Mouse (Mus musculus) heart, embryonic 12.5 days (tissue): ENCODE results near the gene Cd44. TPM values are rescaled to one million over a fixed set of nuclear protein-coding genes. Genes with fewer than 3 reads are reported as not detected.

Source experiments
- ATAC-seq: fragments of 200-750 bp; cut with Nextera tagmentation; 2 replicates; pipeline ENCODE4 v1.8.0; 2017; ENCODE audit warnings: moderate TSS enrichment, moderate library complexity; ENCODE audit not compliant: insufficient number of reproducible peaks, low FRiP score
- H3K27ac ChIP-seq: fragments of 300-500 bp; sonication (generic); 2 replicates; pipeline ENCODE4 v1.5.1; 2016; ENCODE audit warnings: mild to moderate bottlenecking, moderate library complexity; ENCODE audit not compliant: poor library complexity, severe bottlenecking
- H3K27me3 ChIP-seq: fragments of 300-500 bp; sonication (generic); replicated peaks from 2 replicates; pipeline ENCODE4 v1.6.1; 2016; ENCODE audit warnings: mild to moderate bottlenecking, moderate library complexity
- H3K36me3 ChIP-seq: fragments of 300-500 bp; sonication (generic); 2 replicates; pipeline ENCODE4 v1.6.1; 2016; ENCODE audit warnings: mild to moderate bottlenecking, moderate library complexity
- H3K4me1 ChIP-seq: fragments of 300-500 bp; sonication (generic); replicated peaks from 2 replicates; pipeline ENCODE4 v1.6.1; 2016; ENCODE audit warnings: mild to moderate bottlenecking
- H3K4me2 ChIP-seq: fragments of 300-500 bp; sonication (generic); 2 replicates; pipeline ENCODE4 v1.6.1; 2016; ENCODE audit warnings: mild to moderate bottlenecking, moderate library complexity
- H3K4me3 ChIP-seq: fragments of 300-500 bp; sonication (generic); 2 replicates; pipeline ENCODE4 v1.5.1; 2016; ENCODE audit warnings: mild to moderate bottlenecking
- H3K9ac ChIP-seq: fragments of 300-500 bp; sonication (generic); 2 replicates; pipeline ENCODE4 v1.6.1; 2016; ENCODE audit warnings: mild to moderate bottlenecking, moderate library complexity
- H3K9me3 ChIP-seq: fragments of 300-500 bp; sonication (generic); replicated peaks from 2 replicates; pipeline ENCODE4 v1.6.1; 2016; ENCODE audit warnings: mild to moderate bottlenecking, moderate library complexity
- WGBS: fragments of 180-500 bp; shearing (Covaris S2); methylation state at CpG from one replicate; pipeline ENCODE4 v1.1.7; 2016; 5-methylcytosine and 5-hydroxymethylcytosine counted together
- polyA plus RNA-seq: library from polyadenylated mRNA; unstranded; fragments of >200 nt; fragmentation: Nextera tagmentation; extraction: Ambion mirVana; gene quantifications from 2 replicates; pipeline ENCODE4 v1.2.1, GENCODE M21; 2016

Cd44 gene
- polyA plus RNA-seq, 1 experiment from 2014 or later, result 30.2 TPM

DNA sequence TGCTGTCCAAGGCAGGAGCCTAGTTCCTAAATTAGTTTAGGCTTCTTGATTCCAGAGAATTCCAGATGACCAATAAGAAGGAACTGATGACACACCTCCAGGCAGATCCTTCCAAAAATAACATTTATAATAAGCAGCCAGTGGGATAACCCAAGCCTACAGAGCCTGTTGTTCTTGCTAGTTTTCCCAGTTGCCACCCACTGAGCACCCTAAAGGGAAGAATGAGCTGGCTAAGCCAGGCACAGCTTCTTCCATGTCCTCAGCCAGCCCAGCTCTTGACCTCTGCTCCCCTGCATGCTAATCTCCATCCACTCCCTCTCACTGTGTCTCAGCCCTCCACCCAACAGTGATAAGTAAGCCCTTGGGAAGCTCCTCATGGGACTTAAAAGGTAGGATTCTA is 51.4 kb downstream of the Cd44 start:
- Histone ChIP-seq H3K4me3 (no peak overlapping the region), H3K27ac (no peak overlapping the region), H3K36me3 (peaks cover 29% of the 10 kb centered on the region), H3K4me1 (peaks cover 29% of the 10 kb centered on the region), H3K9me3 (no peaks in the 10 kb centered on the region), H3K27me3 (no peaks in the 10 kb centered on the region), H3K9ac (no peak overlapping the region), H3K4me2 (no peak overlapping the region)
- ATAC-seq, result no peak

GRCm38 (mm10) chr2:102848811-102849433 is 52.5 kb downstream of the Cd44 start:
- Histone ChIP-seq H3K27ac (no peak overlapping the region), H3K4me2 (no peak overlapping the region), H3K4me3 (no peak overlapping the region), H3K36me3 (peaks cover 20% of the 10 kb centered on the region), H3K27me3 (no peaks in the 10 kb centered on the region), H3K9ac (no peak overlapping the region), H3K9me3 (no peaks in the 10 kb centered on the region), H3K4me1 (peaks cover 29% of the 10 kb centered on the region)
- WGBS, result 66% methylated on average over 5 of the region's 5 CpGs
- ATAC-seq, result no peak

DNA sequence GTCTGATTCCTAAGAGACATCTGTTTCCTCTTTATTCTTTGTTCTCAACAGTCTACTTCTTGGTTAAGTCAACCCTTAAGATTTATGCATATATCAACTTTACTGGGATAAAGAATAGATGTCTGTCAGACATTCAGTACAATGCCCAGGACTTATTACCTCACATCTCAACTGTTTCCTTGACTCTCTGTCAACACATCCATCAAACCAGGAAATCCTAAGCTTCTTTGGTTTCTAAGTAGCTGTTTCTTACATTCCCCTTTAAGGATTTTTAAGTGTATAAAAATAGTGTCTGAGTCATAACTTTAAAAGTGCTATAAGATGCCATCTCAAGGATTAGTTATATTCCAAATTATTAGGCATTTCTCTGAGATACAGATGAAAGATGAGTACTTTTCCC is 60.2 kb downstream of the Cd44 start:
- H3K9ac ChIP-seq, result no peak overlapping the region
- H3K27me3 ChIP-seq, result no peaks in the 10 kb centered on the region
- no peaks in the 10 kb centered on the region for H3K9me3 ChIP-seq
- no peaks in the 10 kb centered on the region for H3K4me1 ChIP-seq
- no peak for ATAC-seq
- H3K36me3 ChIP-seq, result peaks cover 14% of the 10 kb centered on the region
- H3K4me2 ChIP-seq, result no peak overlapping the region
- H3K4me3 ChIP-seq, result no peak overlapping the region
- no peak overlapping the region for H3K27ac ChIP-seq

GRCm38 (mm10) chr2:102838179-102838578 is 63.3 kb downstream of the Cd44 start:
- ATAC-seq, result no peak
- H3K4me1 ChIP-seq, result no peaks in the 10 kb centered on the region
- peaks cover 14% of the 10 kb centered on the region for H3K36me3 ChIP-seq
- no peak overlapping the region for H3K9ac ChIP-seq
- no peak overlapping the region for H3K4me2 ChIP-seq
- no peaks in the 10 kb centered on the region for H3K27me3 ChIP-seq
- no peaks in the 10 kb centered on the region for H3K9me3 ChIP-seq
- no peak overlapping the region for H3K4me3 ChIP-seq
- no peak overlapping the region for H3K27ac ChIP-seq
- 92% methylated on average over 7 of the region's 7 CpGs for WGBS

GRCm38 (mm10) chr2:102831547-102831946 is 69.9 kb downstream of the Cd44 start:
- Histone ChIP-seq H3K9ac (no peak overlapping the region), H3K9me3 (no peaks in the 10 kb centered on the region), H3K4me1 (no peaks in the 10 kb centered on the region), H3K4me3 (no peak overlapping the region), H3K27me3 (no peaks in the 10 kb centered on the region), H3K36me3 (peaks cover 13% of the 10 kb centered on the region), H3K27ac (no peak overlapping the region), H3K4me2 (no peak overlapping the region)
- no peak for ATAC-seq

DNA sequence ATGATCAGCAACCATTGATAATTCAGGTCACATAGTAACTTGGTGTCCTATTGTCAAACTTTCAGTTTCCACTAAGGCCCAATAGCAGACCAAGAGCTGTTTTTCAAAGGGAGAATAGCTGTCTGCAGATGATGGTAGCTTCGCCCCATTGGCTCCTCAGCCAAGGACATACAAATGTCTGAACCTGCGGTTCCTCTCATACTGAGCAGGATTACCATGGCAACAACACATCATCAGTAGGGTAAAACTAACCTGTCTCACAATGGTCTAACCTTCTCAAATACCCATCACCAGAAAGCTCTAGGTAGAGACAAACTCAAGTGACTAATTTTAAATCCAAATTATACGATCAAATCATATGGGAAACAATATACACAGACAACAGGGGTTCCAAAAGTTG is 72.3 kb downstream of the Cd44 start:
- Histone ChIP-seq H3K27me3 (no peaks in the 10 kb centered on the region), H3K9ac (no peak overlapping the region), H3K9me3 (no peaks in the 10 kb centered on the region), H3K4me2 (no peak overlapping the region), H3K4me3 (no peak overlapping the region), H3K36me3 (peaks cover 22% of the 10 kb centered on the region), H3K4me1 (no peaks in the 10 kb centered on the region), H3K27ac (no peak overlapping the region)
- 85% methylated on average over 3 of the region's 3 CpGs for WGBS
- peak; percentile 85 for ATAC-seq

- Histone ChIP-seq H3K36me3 (peaks cover 30% of the 10 kb centered on the region), H3K9ac (no peak overlapping the region), H3K4me1 (no peaks in the 10 kb centered on the region), H3K4me3 (no peak overlapping the region), H3K4me2 (no peak overlapping the region), H3K27me3 (no peaks in the 10 kb centered on the region), H3K27ac (no peak overlapping the region), H3K9me3 (no peaks in the 10 kb centered on the region)
- 93% methylated on average over 7 of the region's 7 CpGs for WGBS
- no peak for ATAC-seq
Observed at GRCm38 (mm10) chr2:102828381-102828780, 73.1 kb downstream of the Cd44 start.

- ATAC-seq, result no peak
- Histone ChIP-seq H3K4me1 (no peaks in the 10 kb centered on the region), H3K27ac (no peak overlapping the region), H3K9ac (no peak overlapping the region), H3K36me3 (peaks cover 34% of the 10 kb centered on the region), H3K9me3 (no peaks in the 10 kb centered on the region), H3K27me3 (no peaks in the 10 kb centered on the region), H3K4me2 (no peak overlapping the region), H3K4me3 (no peak overlapping the region)
- 79% methylated on average over 1 of the region's 1 CpGs for WGBS
Observed at GRCm38 (mm10) chr2:102827841-102828240, 73.6 kb downstream of the Cd44 start.

GRCm38 (mm10) chr2:102825961-102826633 is 75.4 kb downstream of the Cd44 start:
- WGBS, result 90% methylated on average over 9 of the region's 9 CpGs
- H3K27me3 ChIP-seq, result no peaks in the 10 kb centered on the region
- H3K4me3 ChIP-seq, result no peak overlapping the region
- no peaks in the 10 kb centered on the region for H3K4me1 ChIP-seq
- no peaks in the 10 kb centered on the region for H3K9me3 ChIP-seq
- peaks cover 40% of the 10 kb centered on the region for H3K36me3 ChIP-seq
- no peak overlapping the region for H3K9ac ChIP-seq
- no peak for ATAC-seq
- H3K4me2 ChIP-seq, result no peak overlapping the region
- no peak overlapping the region for H3K27ac ChIP-seq

DNA sequence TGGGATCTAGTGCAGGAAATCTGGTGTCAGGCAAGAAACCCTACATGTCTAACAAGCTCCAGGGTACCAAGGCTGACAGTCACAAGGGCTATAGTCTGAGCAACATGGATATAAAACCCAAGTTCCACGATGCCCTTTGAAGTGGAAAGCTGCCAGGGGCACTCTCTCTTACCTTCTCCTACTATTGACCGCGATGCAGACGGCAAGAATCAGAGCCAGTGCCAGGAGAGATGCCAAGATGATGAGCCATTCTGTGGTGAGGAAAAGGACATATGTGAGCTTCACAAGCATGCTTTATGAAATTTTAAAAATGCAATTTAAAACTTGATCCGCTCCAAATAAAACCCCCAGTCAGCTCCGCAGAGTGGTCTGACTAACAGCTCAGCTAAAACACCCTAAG is 79.4 kb downstream of the Cd44 start:
- ATAC-seq, result no peak
- 90% methylated on average over 6 of the region's 6 CpGs for WGBS
- no peak overlapping the region for H3K4me3 ChIP-seq
- H3K4me2 ChIP-seq, result no peak overlapping the region
- no peak overlapping the region for H3K9ac ChIP-seq
- H3K27me3 ChIP-seq, result no peaks in the 10 kb centered on the region
- no peaks in the 10 kb centered on the region for H3K4me1 ChIP-seq
- no peak overlapping the region for H3K27ac ChIP-seq
- no peaks in the 10 kb centered on the region for H3K9me3 ChIP-seq
- H3K36me3 ChIP-seq, result peaks cover 56% of the 10 kb centered on the region

GRCm38 (mm10) chr2:102820790-102821189 is 80.7 kb downstream of the Cd44 start:
- H3K9ac ChIP-seq, result no peak overlapping the region
- no peak overlapping the region for H3K4me2 ChIP-seq
- H3K27ac ChIP-seq, result no peak overlapping the region
- no peaks in the 10 kb centered on the region for H3K9me3 ChIP-seq
- no peaks in the 10 kb centered on the region for H3K4me1 ChIP-seq
- ATAC-seq, result no peak
- H3K4me3 ChIP-seq, result no peak overlapping the region
- 82% methylated on average over 8 of the region's 8 CpGs for WGBS
- peaks cover 50% of the 10 kb centered on the region for H3K36me3 ChIP-seq
- no peaks in the 10 kb centered on the region for H3K27me3 ChIP-seq

DNA sequence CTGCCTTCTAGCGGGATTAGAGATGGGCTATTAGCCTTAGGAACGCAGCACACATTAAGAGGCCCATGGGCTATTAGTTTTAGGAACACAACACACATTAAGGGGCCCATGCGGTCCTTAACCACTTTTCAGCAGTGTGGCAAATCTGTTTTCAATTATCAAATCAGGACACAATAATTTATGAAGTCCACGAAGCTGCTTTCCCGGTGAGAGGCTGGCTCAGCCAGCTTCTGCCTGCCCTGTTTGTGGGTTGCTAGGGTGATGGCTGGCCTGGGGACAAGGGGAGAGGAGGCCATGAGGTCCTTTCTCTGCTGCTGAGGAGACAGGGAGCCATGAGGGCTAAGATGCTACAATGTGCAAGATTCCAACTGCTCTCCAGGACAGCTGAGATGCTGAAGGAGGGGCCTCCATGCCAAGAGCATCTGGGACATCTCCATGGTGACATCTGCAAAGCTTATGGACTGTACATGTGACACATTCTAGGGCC is 81.2 kb downstream of the Cd44 start:
- H3K36me3 ChIP-seq, result peaks cover 54% of the 10 kb centered on the region
- H3K4me1 ChIP-seq, result no peaks in the 10 kb centered on the region
- WGBS, result 81% methylated on average over 5 of the region's 5 CpGs
- no peaks in the 10 kb centered on the region for H3K9me3 ChIP-seq
- no peaks in the 10 kb centered on the region for H3K27me3 ChIP-seq
- no peak overlapping the region for H3K27ac ChIP-seq
- H3K4me2 ChIP-seq, result no peak overlapping the region
- H3K4me3 ChIP-seq, result no peak overlapping the region
- no peak for ATAC-seq
- H3K9ac ChIP-seq, result no peak overlapping the region
